Mouse (Mus musculus): ENCODE measurements around the gene Ppif.

The Ppif gene

GRCm38 (mm10) chr14:25693888-25694568, at the start of gene Ppif:
Ppif (plus strand) TSS chr14:25694154.
- DNase-seq (ENCODE audit: extremely low read depth, low read depth, low spot score): no peak

DNA sequence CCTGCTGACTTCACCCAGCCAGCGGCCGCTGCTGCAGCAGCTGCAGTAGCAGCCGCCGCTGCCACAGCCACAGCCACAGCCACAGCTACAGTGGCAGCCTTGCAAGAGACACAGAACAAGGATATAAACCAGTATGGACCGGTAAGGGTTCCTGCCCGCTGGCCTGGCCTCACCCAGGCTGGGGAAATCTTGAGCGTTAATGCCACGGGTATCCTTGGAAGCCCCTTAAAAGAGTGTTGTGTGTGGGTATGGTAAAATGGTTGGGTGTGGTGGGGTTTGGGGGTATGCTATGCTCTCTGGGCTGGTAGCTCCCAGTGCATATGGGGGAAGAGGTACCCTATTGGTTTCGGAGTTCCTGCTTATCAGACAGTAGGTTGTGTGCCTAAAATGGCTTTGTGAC, 48.2 kb upstream of the Ppif start:
- DNase-seq (ENCODE audit: extremely low read depth, low read depth, low spot score): no peak

- no peak for DNase-seq (ENCODE audit: extremely low read depth, low read depth, low spot score)
Observed at GRCm38 (mm10) chr14:25646161-25646621, 47.8 kb upstream of the Ppif start.

- DNase-seq (ENCODE audit: extremely low read depth, low read depth, low spot score): no peak
Observed at GRCm38 (mm10) chr14:25651131-25651530, 42.8 kb upstream of the Ppif start.

DNA sequence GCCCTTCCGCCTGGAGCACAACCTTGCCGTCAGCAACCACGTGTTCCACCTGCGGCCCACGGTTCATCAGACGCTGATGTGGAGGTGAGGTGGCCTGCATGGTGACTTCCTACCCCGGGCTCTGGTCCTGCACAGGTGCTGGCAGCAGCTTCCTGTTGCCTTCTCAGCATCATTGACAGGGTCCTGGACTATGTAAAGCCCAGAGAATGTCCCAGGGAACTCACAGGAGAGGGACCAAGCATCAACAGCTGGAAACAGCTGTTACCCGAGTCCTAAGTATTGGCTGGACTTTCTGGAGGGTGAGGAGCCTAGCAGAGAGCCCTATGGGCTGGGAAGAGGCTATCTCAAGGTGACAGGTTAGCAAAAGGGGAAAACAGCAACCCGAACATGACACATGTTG, 42.0 kb upstream of the Ppif start:
- DNase-seq (ENCODE audit: extremely low read depth, low read depth, low spot score): no peak

- no peak for DNase-seq (ENCODE audit: extremely low read depth, low read depth, low spot score)
Observed at GRCm38 (mm10) chr14:25654401-25655197, 39.4 kb upstream of the Ppif start.

GRCm38 (mm10) chr14:25660661-25661060, 33.3 kb upstream of the Ppif start:
- no peak for DNase-seq (ENCODE audit: extremely low read depth, low read depth, low spot score)

DNA sequence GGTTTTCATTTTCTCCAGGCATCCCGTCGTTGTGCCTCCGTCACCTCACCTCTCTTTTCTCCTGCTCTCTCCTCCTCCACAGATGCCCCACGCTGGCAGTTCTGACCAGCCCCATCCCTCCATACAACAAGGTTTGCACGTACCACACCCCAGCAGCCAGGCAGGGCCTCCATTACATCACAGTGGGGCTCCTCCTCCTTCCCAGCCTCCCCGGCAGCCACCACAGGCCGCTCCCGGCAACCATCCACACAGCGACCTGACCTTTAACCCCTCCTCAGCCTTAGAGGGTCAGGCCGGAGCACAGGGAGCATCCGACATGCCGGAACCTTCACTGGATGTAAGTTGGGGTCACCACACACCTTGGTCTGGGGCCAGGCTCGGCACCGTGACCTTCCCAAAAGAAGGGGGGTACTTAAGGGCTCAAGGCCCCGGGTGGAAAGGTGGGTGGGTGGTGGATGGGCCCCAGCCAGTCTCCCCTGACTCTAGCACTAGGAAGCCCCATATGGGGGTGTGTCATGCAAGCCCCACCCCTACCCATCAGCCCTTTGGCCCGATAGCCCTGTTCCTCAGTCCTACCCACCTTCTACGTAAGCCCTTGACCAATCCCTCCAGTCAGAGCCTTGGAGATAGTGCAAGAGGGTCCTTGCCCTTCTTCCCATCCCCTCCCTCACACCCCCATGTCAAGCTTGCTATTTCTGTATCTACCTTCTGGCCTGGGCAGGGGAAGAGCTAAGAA, 32.6 kb upstream of the Ppif start:
- no peak for DNase-seq (ENCODE audit: extremely low read depth, low read depth, low spot score)

DNA sequence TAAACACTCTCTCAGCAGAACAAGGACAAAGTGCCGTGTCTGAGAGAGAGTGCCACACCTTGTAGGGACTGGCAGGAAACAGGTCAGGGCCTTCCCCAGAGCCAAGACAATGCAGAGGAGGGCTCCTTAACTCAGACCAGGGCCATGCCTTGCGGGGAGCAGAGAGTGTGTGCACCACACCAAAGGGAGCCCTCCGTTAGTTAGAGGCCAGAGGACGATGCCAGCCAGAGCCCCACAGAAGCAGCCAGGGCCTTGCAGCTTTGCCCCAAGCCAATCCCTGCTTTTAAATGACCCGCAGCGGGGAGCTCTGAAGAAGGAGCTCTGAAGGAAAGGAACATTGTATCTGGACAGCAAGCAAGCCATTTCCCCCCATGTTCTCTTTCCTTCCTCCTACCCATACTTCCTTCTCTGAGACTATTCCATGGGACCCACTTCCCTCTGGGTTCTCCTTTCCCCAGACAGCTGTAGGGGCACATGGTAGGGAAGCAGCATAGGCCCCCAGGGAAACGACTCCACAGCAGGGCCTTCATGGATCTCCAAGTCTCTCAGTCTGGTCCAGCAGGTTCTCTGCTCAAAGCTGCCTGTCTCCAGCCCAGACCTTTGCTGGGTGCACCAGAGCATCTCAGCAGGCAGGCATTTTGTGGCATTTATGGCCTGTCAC, 30.2 kb upstream of the Ppif start:
- DNase-seq (ENCODE audit: extremely low read depth, low read depth, low spot score): no peak

- DNase-seq (ENCODE audit: extremely low read depth, low read depth, low spot score): no peak
Observed at GRCm38 (mm10) chr14:25664310-25664695, 29.7 kb upstream of the Ppif start.

- DNase-seq (ENCODE audit: extremely low read depth, low read depth, low spot score): no peak
Observed at GRCm38 (mm10) chr14:25665314-25665970, 28.5 kb upstream of the Ppif start.

DNA sequence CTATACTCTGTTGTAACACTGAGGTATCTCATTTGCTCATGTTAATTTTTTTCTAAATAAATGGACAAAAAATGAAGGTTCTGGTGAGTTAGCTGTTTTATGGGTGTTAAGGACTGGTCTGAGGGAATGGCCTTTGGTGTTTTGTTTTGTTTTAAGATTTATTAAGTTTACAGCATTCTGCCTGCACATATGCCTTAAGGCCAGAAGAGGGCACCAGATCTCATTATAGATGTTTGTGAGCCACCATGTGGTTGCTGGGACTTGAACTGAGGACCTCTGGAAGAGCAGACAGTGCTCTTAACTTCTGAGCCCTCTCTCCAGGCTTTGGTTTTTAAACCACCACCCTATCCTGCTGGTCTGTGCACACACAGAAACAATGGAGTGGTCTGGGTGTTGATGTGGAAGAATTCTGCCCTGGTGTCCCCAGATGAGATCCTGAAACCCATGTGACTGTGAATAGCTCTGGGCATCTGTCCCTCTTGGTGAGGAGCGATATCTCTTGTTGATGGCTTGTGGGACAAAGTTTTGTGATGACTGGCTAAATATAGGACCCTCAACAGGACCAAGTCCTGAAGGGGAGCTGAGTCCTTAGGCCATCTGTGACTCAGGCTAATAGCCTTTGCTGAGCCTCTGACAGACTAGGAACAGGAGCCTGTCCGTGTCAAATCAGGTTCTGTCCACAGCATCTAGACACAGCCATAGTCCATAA, 27.1 kb upstream of the Ppif start:
- DNase-seq (ENCODE audit: extremely low read depth, low read depth, low spot score): no peak

- no peak for DNase-seq (ENCODE audit: extremely low read depth, low read depth, low spot score)
Observed at GRCm38 (mm10) chr14:25667587-25667986, 26.4 kb upstream of the Ppif start.

GRCm38 (mm10) chr14:25679625-25680024, 14.3 kb upstream of the Ppif start:
- DNase-seq (ENCODE audit: extremely low read depth, low read depth, low spot score): no peak

GRCm38 (mm10) chr14:25682020-25682419, 11.9 kb upstream of the Ppif start:
- DNase-seq (ENCODE audit: extremely low read depth, low read depth, low spot score): peak; percentile 30

DNA sequence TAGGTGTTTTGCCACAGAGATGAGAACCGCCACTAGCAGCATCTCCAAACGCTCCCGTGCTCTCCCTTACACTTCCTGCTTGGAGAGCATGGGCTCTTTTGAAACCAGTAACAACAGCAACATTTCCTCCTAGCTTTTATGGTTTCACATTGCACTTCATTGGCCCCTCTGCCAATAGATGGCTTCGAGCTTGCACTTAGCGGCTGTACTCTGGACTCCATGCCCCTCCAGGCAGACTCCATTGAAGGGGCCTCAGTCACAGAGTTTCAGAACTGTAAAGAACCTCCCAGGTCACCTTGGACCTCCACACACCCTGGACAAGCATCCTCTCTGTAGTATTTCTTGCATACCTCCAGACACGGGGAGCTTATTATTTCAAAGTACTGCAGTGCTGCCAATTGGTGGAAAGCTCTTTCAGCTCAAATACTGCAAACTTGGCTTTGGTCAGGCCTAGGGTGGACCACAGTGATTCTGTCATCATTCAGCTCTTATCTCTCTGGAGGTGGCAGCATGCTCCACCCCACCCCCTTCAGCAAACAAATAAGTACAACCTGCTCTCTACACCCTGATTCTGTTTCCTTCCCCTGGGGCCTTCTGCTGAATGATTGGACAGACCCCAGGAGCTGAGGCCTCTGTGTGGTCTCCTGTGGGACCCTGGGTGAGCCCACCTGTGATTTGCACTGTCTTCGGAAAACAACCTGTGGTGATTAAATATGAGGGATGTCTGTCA, 7.6 kb upstream of the Ppif start:
- DNase-seq (ENCODE audit: extremely low read depth, low read depth, low spot score): no peak

GRCm38 (mm10) chr14:25686983-25687901, 6.7 kb upstream of the Ppif start:
- no peak for DNase-seq (ENCODE audit: extremely low read depth, low read depth, low spot score)

DNA sequence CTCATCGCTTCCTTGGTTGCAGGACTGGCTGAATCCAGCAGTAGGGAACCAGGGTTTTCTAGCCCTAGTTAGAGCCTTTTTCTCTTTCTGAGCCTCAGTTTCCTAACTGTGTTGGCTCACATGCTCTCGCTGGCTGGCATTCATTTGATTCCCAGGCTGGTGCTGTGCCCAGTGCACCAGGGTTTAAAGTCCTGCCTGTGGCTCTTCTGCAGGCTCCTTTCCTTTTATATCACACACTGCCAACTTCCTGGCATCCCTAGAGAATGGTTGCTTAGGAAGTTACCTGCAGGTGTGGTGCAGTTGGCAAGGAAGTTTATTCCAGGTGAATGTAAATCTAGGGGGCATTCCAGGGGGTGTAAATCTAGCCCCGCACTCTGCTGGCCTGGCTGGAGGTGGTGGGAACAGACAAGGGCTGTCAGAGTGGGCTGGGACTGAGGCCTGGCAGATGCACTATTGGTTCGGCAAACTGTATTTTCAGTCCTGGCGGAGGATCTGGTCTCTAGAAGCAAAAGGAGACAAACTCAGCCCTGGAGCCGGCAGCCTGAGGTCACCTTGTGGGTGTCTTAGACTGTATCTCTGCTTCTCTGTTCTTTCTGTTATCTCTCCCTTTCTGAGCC, 575 bp upstream of the Ppif start:
- no peak for DNase-seq (ENCODE audit: extremely low read depth, low read depth, low spot score)
